Mouse (Mus musculus) left cerebral cortex, adult 18-20 months (tissue): ENCODE measurements around the gene Slc23a2. TPM values are rescaled to one million over a fixed set of nuclear protein-coding genes. Genes with fewer than 3 reads are reported as not detected.

Experiments used
- DNase-seq, 2 experiments: peaks; one replicate each; pipeline ENCODE4 v3.0.0; 2021 to 2022; ENCODE audit warnings: low spot score in 2 of 2, mixed read lengths in 1 of 2
- long read RNA-seq, 2 experiments: library from polyadenylated mRNA; stranded (forward); transcript quantifications; one replicate each; pipeline ENCODE4 v2.0.0; 2021
- total RNA-seq, 2 experiments: library from RNA; stranded (reverse); gene quantifications; 2 replicates each; pipeline ENCODE4 v1.2.3; 2021

The Slc23a2 gene
- 100 to 1,000 TPM; 137 to 143 TPM for total RNA-seq
- long read RNA-seq, experiment 1, full-length matches to known transcripts: 9 of 45 reads
- long read RNA-seq, experiment 1, partial matches to known transcripts: 3 of 45 reads
- long read RNA-seq, experiment 1, other reads (novel, unspliced or antisense): 33 of 45 reads
- long read RNA-seq, experiment 2, full-length matches to known transcripts: 1 of 24 reads
- long read RNA-seq, experiment 2, partial matches to known transcripts: 2 of 24 reads
- long read RNA-seq, experiment 2, other reads (novel, unspliced or antisense): 21 of 24 reads

DNA sequence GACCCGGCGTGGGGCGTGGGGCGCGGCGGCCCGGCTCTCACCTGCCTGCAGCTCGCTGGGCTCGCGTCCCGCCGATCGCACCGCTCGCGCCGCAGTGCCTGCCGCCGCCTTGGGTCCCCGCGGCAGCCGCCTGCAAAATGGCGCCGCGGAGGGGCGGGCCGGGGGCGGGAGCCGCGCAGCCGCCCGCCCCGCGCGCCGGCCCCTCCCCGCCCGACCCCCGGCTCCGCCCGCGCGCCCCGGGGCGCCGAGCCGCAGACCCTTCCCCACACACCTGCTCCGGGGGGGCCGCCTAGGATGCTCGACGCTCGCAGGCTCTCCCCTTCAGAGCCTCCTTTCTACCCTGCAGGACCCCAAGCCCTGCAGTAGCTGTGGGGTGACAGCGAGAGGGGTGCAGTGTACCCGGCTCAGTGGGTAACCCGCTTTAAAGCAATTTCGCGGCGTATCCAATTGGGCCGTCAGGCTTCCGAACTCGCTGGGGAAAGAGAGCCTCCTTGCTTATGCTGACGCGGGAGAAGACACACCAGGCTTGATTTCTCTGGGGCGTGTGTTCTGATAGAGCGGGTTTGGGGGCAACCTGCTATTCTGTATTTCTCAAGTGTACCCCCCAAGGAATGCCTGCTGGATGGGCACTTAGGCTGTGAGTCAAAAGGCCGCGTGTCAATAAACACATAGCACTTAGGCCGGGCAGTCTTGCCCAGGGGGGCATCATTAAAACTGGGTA is at the start of gene Slc23a2:
Gene Slc23a2, minus strand, starts transcription at position 138 of the 721 bp plus-strand sequence.
- peak in 1 of 2 experiments; percentile 57 for DNase-seq

DNA sequence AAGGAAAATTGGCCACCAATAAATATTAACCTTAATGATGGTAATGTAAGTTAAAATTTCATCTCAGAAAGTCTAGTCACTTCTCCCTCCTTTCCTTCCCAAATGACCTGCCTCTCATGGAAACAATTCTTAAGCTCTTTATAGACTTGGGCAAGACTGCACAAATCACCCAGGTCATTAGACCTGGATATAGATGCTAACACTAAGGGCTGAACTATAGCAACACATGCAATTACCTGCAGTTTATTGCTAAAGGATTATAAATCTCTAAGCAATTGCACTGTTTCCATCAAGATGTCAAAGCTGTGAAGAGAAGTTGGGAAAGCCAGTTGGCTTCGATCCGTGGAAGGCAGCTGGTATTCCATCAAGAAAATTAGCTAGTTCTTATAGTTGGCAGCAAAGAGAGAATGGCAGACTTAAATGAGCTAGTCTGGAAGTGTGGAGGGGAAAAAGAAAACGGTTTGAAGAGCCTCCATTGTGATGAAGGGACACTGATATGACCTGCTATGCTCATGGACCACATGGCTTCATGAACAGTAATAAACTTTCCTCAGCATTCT is 45.8 kb upstream of the Slc23a2 start:
- no peak for DNase-seq

- no peak for DNase-seq
These were observed 39.0 kb upstream of the Slc23a2 start for GRCm38 (mm10) chr2:132183874-132184273.

DNA sequence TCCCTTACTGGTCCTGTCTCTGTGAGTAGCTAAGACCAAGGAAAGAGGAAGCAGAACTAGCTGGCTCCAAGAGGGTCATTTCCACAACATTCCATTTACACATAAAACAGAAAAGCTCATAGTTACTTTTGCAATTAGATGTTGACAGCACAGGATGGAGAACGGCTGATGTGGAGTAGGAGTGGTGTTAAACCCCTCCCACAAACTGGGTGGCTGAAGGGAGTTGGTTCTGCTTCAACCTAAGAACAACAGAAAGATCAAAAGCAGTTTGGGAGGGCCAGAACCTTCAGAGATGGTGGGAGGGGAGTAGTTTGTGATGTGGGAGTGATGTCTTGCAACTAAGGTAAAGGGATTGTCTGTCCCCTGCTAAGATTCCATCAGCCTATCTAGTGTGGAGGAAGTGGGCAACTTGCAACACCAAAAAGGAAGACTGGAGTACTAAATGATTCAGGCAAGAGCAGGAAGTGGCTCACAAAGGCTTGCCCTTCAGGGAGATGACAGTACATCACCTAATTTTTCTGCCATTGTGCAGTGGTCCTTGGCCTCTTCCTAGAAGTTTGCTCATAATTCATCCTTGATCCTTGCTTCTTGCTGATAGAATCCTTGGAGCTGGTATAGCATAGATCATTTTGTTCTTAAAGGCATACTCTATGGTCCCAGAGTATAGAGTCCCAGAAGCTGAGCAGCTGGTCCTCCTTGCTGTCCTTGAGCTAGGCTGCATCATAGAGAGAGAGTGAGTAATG is 35.7 kb upstream of the Slc23a2 start:
- no peak for DNase-seq

- DNase-seq: no peak
These were observed 34.5 kb upstream of the Slc23a2 start for GRCm38 (mm10) chr2:132179371-132179770.

DNA sequence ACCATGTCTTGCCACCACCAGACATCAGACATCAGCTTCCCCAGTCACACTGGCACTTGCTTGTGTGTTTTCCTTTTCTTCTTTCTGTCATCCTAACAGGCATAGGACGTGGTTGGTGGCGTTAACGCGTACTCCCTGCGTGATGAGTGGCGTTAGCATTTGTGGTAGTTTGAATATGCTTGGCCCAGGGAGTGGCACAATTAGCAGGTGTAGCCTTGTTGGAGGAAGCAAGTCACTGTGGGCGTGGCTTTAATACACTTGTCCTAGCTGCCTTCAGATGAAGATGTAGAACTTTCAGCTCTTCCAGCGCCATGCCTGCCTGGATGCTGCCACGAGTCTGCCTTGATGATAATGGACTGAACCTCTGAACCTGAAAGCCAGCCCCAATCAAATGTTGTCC is 32.5 kb upstream of the Slc23a2 start:
- no peak for DNase-seq

DNA sequence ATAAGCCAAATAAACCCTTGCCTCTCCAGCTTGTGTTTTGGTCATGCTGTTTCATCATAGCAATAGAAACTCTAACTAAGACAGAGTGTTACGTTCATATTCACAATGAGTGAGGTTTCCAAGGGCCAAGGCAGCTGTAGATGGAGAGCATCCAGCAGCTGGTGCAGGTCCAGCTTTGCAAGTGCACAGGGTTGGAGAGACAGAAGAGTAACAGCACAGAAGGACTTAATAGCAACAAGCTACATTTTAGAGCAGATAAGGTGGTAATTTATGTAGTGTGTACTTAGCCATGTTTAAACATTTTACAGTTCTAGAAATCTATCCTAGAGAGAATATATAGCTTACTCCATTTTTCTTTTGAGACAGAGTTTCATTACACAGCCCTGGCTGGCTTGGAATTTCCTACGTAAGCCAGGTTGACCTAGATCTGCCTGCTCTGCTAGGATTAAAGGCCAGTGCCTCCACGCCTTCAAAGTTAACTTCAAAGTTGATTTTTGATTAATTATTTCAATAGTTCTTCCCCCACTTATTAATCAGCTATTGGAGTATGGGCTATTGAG is 31.5 kb upstream of the Slc23a2 start:
- peak in 1 of 2 experiments; percentile 24 for DNase-seq

- no peak for DNase-seq
These were observed 29.1 kb upstream of the Slc23a2 start for GRCm38 (mm10) chr2:132174048-132174447.

DNA sequence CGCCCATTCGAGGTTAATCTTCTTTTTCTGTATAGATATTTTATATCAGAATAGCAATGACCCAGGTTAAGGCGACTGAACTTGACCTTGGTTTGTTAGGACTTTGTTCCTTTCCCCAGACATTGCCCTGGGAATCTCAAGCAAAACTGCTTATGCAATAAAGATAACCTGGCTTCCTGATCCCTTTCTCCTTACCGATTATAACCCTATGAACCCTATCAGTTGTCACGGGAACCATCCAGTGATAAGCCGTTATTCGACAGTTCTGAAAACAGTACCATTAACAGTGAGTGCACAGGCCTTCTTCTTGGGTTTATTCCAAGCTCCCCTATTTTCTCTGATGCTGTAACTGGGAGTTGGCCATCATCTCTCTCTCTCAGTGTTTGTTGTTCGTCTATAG is 27.0 kb upstream of the Slc23a2 start:
- DNase-seq: no peak

DNA sequence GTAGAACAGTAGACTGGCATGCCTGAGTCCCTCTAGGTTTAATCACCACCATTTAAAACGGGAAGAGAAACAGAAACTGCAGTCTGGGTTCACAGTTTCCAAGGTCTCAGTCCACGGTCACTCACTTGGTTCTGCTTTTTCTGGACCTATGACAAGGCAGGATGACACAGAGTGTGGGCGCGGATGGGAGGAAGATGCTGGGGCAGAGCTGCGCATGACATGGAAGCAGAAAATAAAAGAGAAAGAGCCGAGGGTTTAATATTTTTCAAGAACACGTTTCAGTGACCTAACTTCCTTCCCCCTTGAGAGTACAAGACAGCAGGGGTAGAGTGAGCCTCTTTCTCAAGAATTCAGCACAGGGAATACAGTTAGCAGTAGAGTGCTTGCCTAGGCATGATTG is 24.2 kb upstream of the Slc23a2 start:
- no peak for DNase-seq

GRCm38 (mm10) chr2:132163626-132164025 is 18.7 kb upstream of the Slc23a2 start:
- no peak for DNase-seq

DNA sequence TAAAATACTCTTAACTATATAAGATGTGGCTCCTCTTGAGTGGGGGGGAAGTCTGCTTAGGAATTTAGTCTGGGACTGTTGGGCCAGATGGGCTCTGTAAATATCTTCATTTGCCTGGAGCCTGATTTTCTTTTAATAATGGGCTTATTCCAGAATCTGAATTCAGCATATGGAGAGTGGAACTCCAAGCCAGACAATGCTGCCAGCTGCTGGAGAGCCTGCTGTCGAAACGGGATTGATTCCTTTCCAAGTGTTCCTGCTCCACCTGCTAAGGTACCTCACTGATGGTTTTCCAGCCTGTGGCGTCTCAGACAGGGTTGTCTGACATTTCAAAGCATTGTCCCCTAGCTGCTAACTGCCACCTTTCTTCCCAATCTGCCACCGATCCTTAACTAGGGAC is 12.6 kb upstream of the Slc23a2 start:
- no peak for DNase-seq

DNA sequence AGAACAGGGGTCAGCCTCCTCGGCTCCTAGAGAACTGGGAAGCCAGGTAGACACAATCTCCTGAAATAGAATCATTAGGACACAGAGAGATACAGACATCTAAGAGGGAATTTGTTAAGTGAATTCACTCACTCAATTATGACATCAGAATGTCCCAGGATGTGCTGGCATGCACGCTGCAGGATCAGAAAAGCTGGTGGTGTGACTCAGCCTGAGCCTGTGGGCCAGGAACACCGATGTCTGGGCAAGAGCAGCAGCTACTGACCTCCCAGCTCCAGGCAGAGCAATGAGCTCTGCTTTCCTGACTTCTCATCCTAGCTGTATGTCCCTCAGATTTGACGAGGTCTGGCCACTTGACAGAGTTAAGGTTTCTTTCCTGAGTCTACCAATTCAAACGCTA is 7.8 kb upstream of the Slc23a2 start:
- no peak for DNase-seq

- DNase-seq: no peak
These were observed 6.7 kb upstream of the Slc23a2 start for GRCm38 (mm10) chr2:132151592-132151991.

DNA sequence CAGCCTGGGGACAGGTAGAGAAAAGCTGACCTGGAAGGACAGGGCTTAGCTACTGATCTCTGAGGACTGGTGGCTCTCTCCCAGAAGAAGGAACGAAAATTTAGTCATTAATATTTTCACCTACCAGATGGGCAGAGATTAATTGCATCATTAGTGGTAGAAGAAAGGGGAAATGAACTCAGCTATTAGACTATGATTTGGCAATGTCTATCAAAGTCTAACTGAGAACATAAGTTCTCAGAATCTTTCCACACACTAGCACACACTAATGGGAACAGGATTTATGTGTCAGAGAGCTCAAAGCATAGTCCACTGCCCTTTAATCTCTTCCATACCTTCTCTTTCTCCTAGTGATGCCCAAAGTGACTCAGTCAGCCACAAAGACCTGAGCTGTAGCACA is 6.0 kb upstream of the Slc23a2 start:
- DNase-seq: no peak

- DNase-seq: no peak
These were observed 1.6 kb upstream of the Slc23a2 start for GRCm38 (mm10) chr2:132146502-132146901.

GRCm38 (mm10) chr2:132143943-132144927 is 673 bp downstream of the Slc23a2 start:
- DNase-seq: no peak

GRCm38 (mm10) chr2:132142606-132143005 is 2.3 kb downstream of the Slc23a2 start:
- no peak for DNase-seq

- no peak for DNase-seq
These were observed 4.4 kb downstream of the Slc23a2 start for GRCm38 (mm10) chr2:132140536-132140935.

DNA sequence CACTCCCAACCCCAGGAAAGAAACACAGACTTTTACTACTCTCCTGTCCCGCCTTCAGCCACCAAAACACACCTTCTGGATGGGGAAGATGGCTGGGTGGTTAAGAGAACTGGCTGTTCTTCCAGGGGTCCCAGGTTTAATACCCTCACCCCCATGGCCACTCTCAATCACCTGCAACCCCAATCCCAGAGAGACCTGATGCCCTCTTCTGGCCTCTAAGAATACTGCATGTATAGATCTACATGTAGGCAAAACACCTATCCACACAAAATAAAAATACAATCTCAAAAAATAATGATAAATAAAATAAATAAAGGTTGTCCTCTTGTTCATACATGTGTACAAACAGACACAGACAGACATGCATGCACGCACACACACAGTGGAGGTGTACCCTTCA is 5.8 kb downstream of the Slc23a2 start:
- DNase-seq: no peak
